Mouse (Mus musculus) ES-Bruce4 (cell line): ENCODE measurements around the gene Slc22a23.

Source experiments
- CTCF ChIP-seq: IDR thresholded peaks from one replicate; pipeline ENCODE4 v1.8.1; 2011; ENCODE audit warnings: low read depth, low read length
- POLR2A ChIP-seq: IDR thresholded peaks from one replicate; pipeline ENCODE4 v1.8.1; 2011; ENCODE audit warnings: low read length; ENCODE audit not compliant: insufficient read depth

GRCm38 (mm10) chr13:34151425-34151824 is 193.6 kb downstream of the Slc22a23 start:
- TF ChIP-seq POLR2A = no peak
- no peak for TF ChIP-seq CTCF
